Mouse (Mus musculus) gonadal fat pad, adult 2 months (tissue): ENCODE data around the gene Gstm4. TPM values are rescaled to one million over a fixed set of nuclear protein-coding genes. Genes with fewer than 3 reads are reported as not detected.
A peak's percentile ranks its signal among the peaks of the same experiment; 100 is the strongest.
"Not testable (repeated sequence)": the region's sequence is repeated elsewhere in the genome, so short reads cannot be mapped to it uniquely, and the experiment has no call there.

ENCODE experiments used
- DNase-seq: peaks from one replicate; pipeline ENCODE4 v3.0.0-alpha.2; 2012; ENCODE audit warnings: low read depth
- polyA plus RNA-seq: library from polyadenylated mRNA; depleted of rRNA; stranded (reverse); fragments of >200 nt; gene quantifications from 2 replicates; pipeline ENCODE4 v1.2.3, GENCODE M21; 2012; rRNA removed

Gene Gstm4
- polyA plus RNA-seq, 1 experiment: 65.3 TPM

GRCm38 (mm10) chr3:108016468-108016867 lies 28.2 kb downstream of the Gstm4 start:
- not testable (repeated sequence) for DNase-seq

- DNase-seq: no peak
Measured at GRCm38 (mm10) chr3:108014974-108015346, 29.7 kb downstream of the Gstm4 start.

- DNase-seq: peak; percentile 44
Measured at GRCm38 (mm10) chr3:108014098-108014973, 30.4 kb downstream of the Gstm4 start.

- DNase-seq: peak; percentile 83
Measured at GRCm38 (mm10) chr3:108013331-108013871, 31.3 kb downstream of the Gstm4 start.

DNA sequence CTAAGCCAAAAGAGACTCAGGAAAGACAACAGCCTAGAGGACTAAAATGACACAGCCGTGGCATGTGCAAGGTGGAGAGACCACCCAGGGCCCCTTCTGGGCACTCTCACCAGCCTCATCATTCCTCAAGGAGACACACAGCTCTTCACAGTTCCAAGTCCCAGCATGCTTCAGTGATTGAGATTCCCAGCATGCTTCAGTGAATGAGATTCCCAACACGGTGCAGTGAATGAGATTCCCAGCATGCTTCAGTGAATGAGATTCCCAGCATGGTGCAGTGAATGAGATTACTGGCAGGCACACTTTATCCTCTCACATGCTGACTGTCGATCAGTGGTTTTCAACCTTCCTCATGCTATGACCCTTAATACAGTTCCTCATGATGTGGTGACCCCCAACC lies 33.1 kb downstream of the Gstm4 start:
- DNase-seq: no peak

DNA sequence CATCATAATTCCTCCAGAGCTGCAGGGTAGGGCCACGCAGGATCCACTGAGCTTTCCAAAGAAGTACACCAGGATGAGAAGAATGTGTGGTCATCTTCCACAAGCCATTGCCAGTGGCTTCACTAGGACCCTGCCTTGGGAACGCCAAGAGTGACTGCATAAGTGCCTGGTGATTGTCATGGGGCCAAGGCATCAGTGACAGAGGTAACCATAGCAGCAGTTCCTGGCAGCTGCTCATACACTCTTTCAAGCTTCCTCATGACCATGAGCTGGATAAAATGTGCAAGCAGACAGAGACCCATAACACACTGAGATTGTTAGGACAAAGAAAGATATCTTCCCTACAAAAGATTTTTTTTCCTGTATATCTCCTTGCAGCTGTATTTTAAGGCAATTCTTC lies 34.4 kb downstream of the Gstm4 start:
- DNase-seq: no peak

DNA sequence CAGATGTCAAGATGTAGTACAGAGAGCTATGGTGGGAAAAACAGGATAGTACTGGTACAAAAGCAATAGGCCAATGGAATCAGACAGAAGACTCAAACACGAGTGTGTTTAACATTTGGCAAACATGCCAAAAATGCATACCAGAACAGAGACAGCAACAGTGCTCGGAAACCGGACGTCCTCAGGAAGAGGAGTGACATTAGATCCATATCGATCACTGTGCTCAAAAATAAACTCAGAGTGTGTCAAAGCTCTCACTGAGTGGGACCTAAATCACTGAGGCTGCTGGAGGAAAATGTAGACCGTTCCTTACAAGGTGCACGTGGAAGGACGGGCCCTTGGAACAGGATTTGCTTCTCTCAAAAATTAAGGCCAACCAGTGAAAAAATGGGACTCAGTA lies 42.7 kb downstream of the Gstm4 start:
- DNase-seq: no peak

- no peak for DNase-seq
Measured at GRCm38 (mm10) chr3:107999491-107999890, 45.2 kb downstream of the Gstm4 start.

GRCm38 (mm10) chr3:107998591-107998990 lies 46.1 kb downstream of the Gstm4 start:
- no peak for DNase-seq

DNA sequence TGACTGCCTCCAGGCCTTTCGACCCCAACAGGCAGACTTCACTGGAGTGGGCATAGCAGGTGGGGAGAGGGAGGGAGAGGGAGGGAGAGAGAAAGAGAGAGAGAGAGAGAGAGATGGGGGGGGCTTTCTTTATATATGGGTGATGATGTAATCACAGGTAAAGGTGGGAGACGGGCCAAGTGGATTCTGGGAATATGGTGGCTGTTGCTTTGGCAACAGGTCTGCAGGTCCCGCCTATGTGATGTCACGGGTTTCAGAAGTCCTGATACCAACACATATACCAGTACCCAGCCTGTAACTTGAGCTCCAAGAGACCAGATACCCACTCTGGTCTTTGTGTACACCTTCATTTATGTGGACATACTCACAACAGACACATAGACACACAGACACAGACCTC lies 48.1 kb downstream of the Gstm4 start:
- no peak for DNase-seq

- DNase-seq: not testable (repeated sequence)
Measured at GRCm38 (mm10) chr3:107995974-107996373, 48.7 kb downstream of the Gstm4 start.

Other genes with a start within 250 kb of the Gstm4 start
- 0.38 and 0.52 TPM in 2 replicates for gene Eps8l3, start 167.7 kb downstream of the Gstm4 start, polyA plus RNA-seq
- 163 and 175 TPM in 2 replicates for gene Gstm5, start 149.1 kb downstream of the Gstm4 start, polyA plus RNA-seq
- 973 and 992 TPM in 2 replicates for gene Gstm7, start 113.1 kb downstream of the Gstm4 start, polyA plus RNA-seq
- gene Gstm6, start 101.1 kb downstream of the Gstm4 start, polyA plus RNA-seq: 96.3 and 174 TPM in 2 replicates
- 0.26 and 0.86 TPM in 2 replicates for gene Gstm3, start 75.6 kb downstream of the Gstm4 start, polyA plus RNA-seq
- 925 and 961 TPM in 2 replicates for gene Gstm2, start 58.4 kb downstream of the Gstm4 start, polyA plus RNA-seq
- gene Gstm1, start 26.9 kb downstream of the Gstm4 start, polyA plus RNA-seq: 1,084 and 1,330 TPM in 2 replicates
- 62.8 and 73.1 TPM in 2 replicates for gene Ampd2, start 41.8 kb upstream of the Gstm4 start, polyA plus RNA-seq
- 4.6 and 7.9 TPM in 2 replicates for gene Gnat2, start 47.9 kb upstream of the Gstm4 start, polyA plus RNA-seq
- gene Gnai3, start 101.3 kb upstream of the Gstm4 start, polyA plus RNA-seq: 35.9 and 46.2 TPM in 2 replicates
- not detected in 2 replicates for gene Gpr61, start 110.0 kb upstream of the Gstm4 start, polyA plus RNA-seq
- 15.5 and 16.7 TPM in 2 replicates for gene Amigo1, start 141.4 kb upstream of the Gstm4 start, polyA plus RNA-seq
- gene Cyb561d1, start 156.3 kb upstream of the Gstm4 start, polyA plus RNA-seq: 9.1 and 9.6 TPM in 2 replicates
- gene Atxn7l2, start 166.0 kb upstream of the Gstm4 start, polyA plus RNA-seq: 6.8 and 7.8 TPM in 2 replicates
- gene Sypl2, start 181.8 kb upstream of the Gstm4 start, polyA plus RNA-seq: 1.8 and 2.1 TPM in 2 replicates
- gene Psma5, start 212.0 kb upstream of the Gstm4 start, polyA plus RNA-seq: 63.6 and 79.8 TPM in 2 replicates
- 273 and 331 TPM in 2 replicates for gene Sort1, start 239.2 kb upstream of the Gstm4 start, polyA plus RNA-seq